Mouse (Mus musculus) midbrain, embryonic 15.5 days (tissue): ENCODE results near the gene Tsen34. TPM values are rescaled to one million over a fixed set of nuclear protein-coding genes. Genes with fewer than 3 reads are reported as not detected.
"Not testable (repeated sequence)": the region's sequence is repeated elsewhere in the genome, so short reads cannot be mapped to it uniquely, and the experiment has no call there.

Experiments
- ATAC-seq: fragments of 200-750 bp; cut with Nextera tagmentation; replicated peaks from 2 replicates; pipeline ENCODE4 v1.8.0; 2017; ENCODE audit warnings: moderate TSS enrichment
- H3K27ac ChIP-seq: fragments of 300-500 bp; sonication (generic); 2 replicates; pipeline ENCODE4 v1.5.1; 2015; ENCODE audit warnings: mild to moderate bottlenecking, inconsistent platforms
- H3K27me3 ChIP-seq: fragments of 300-500 bp; sonication (generic); replicated peaks from 2 replicates; pipeline ENCODE4 v1.6.1; 2015; ENCODE audit warnings: inconsistent platforms
- H3K36me3 ChIP-seq: fragments of 300-500 bp; sonication (generic); replicated peaks from 2 replicates; pipeline ENCODE4 v1.6.1; 2015; ENCODE audit warnings: inconsistent platforms
- H3K4me1 ChIP-seq: fragments of 300-500 bp; sonication (generic); 2 replicates; pipeline ENCODE4 v1.6.1; 2015; ENCODE audit warnings: inconsistent platforms
- H3K4me2 ChIP-seq: fragments of 300-500 bp; sonication (generic); 2 replicates; pipeline ENCODE4 v1.6.1; 2015; ENCODE audit warnings: inconsistent platforms, mild to moderate bottlenecking, moderate library complexity
- H3K4me3 ChIP-seq: fragments of 300-500 bp; sonication (generic); 2 replicates; pipeline ENCODE4 v1.5.1; 2015; ENCODE audit warnings: mild to moderate bottlenecking, inconsistent platforms
- H3K9ac ChIP-seq: fragments of 300-500 bp; sonication (generic); 2 replicates; pipeline ENCODE4 v1.6.1; 2015; ENCODE audit warnings: mild to moderate bottlenecking, inconsistent platforms
- H3K9me3 ChIP-seq: fragments of 300-500 bp; sonication (generic); 2 replicates; pipeline ENCODE4 v1.6.1; 2016; ENCODE audit warnings: inconsistent platforms
- WGBS: fragments of 180-500 bp; shearing (Covaris S2); methylation state at CpG from one replicate; pipeline ENCODE4 v1.1.7; 2015; ENCODE audit warnings: mixed read lengths; 5-methylcytosine and 5-hydroxymethylcytosine counted together
- microRNA-seq: library from miRNA; unstranded; fragments of <30 nt; microRNA quantifications from one replicate; pipeline ENCODE4, GENCODE M21; 2016
- polyA plus RNA-seq: library from polyadenylated mRNA; unstranded; fragments of >200 nt; fragmentation: Nextera tagmentation; extraction: Ambion mirVana; gene quantifications from 2 replicates; pipeline ENCODE4 v1.2.1, GENCODE M21; 2015

The Tsen34 gene
- polyA plus RNA-seq, 1 experiment from 2014 or later: 301 TPM

DNA sequence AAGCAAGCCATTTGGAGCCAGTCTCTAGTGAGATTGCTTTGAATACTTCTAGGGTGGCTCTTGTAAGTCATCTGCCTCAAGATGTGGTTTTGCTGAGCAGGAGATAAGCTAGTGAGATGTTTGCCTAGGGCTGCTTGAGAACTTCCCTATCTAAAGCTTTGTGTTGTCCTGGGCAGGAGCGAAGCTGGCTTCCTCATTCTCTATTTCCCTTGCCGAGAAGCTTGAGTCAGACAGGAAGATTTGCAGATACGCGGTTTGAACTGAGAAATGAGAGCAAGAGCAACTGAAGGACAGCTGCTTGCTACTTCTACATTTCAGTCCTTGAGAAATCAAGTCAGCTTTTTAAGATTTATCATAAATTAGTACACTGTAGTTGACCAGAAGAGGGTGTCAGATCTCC is 14.4 kb downstream of the Tsen34 start:
- ATAC-seq: no peak
- Histone ChIP-seq H3K27ac (no peak overlapping the region), H3K36me3 (peaks cover 4% of the 10 kb centered on the region; the same call in 1 of the 2 replicates), H3K9me3 (no peaks in the 10 kb centered on the region), H3K27me3 (no peaks in the 10 kb centered on the region), H3K4me3 (no peak overlapping the region), H3K4me1 (peaks cover 27% of the 10 kb centered on the region), H3K9ac (no peak overlapping the region), H3K4me2 (no peak overlapping the region)
- WGBS: 65% methylated on average over 4 of the region's 4 CpGs

DNA sequence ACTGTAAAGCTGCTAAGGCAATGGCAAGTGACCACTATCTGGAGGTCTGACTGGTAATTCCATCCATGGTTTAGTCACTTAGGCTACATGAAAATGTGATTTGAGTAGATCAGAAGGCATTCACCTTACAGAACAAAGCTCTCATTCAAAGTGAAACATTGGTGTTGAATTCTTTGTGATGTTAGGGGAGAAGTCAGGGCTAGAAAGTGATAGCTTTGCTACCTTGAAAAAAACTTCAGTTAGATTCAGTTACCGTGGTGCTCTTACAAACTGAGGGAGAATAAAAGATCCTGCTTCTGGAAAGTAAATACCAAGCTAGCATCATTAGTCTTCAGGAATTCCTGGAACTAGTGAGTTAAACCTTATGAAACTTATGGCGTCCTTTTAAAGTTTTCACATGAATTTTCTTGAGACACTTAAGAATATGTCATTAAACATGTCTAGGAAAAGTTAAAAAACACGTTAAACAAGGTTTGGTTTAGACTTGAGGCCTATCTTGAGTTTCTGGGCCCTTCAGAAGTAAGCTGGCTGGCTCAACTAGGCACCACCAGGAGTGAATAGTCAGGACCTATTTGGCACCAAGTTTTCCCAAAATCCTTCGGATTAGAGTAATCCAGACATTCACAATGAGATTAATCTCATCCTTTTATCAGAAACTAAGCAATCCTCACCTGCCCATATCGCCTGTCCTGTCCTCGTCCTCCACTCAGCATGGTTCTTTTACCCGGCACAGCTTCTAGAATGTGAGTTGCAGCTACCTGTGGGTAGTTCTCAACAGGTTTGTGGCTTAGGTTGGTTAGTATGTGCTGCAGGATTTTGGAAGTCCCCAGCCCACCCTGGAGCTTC is 15.1 kb downstream of the Tsen34 start:
- no peak for ATAC-seq

GRCm38 (mm10) chr7:3708447-3708980 is 15.9 kb downstream of the Tsen34 start:
- 39% methylated on average over 5 of the region's 5 CpGs for WGBS
- not testable (repeated sequence) for H3K4me2 ChIP-seq, H3K9ac ChIP-seq, H3K4me3 ChIP-seq, ATAC-seq, H3K9me3 ChIP-seq, H3K27ac ChIP-seq, H3K36me3 ChIP-seq, H3K27me3 ChIP-seq
- H3K4me1 ChIP-seq: peaks cover 23% of the 10 kb centered on the region

More for the DNA sequence above, 15.1 kb downstream of the Tsen34 start:
- Histone ChIP-seq H3K4me2 (no peak overlapping the region), H3K9me3 (no peaks in the 10 kb centered on the region), H3K4me3 (no peak overlapping the region), H3K27me3 (no peaks in the 10 kb centered on the region), H3K27ac (no peak overlapping the region), H3K4me1 (peaks cover 27% of the 10 kb centered on the region), H3K36me3 (peaks cover 4% of the 10 kb centered on the region; the same call in 1 of the 2 replicates), H3K9ac (no peak overlapping the region)
- WGBS: 29% methylated on average over 7 of the region's 7 CpGs

GRCm38 (mm10) chr7:3709000-3709399 is 16.3 kb downstream of the Tsen34 start:
- H3K4me1 ChIP-seq: peaks cover 21% of the 10 kb centered on the region
- no peak overlapping the region for H3K9ac ChIP-seq
- H3K36me3 ChIP-seq: peaks cover 4% of the 10 kb centered on the region; the same call in 1 of the 2 replicates
- no peak for ATAC-seq
- 84% methylated on average over 1 of the region's 1 CpGs for WGBS
- H3K4me3 ChIP-seq: no peak overlapping the region
- H3K4me2 ChIP-seq: no peak overlapping the region
- H3K9me3 ChIP-seq: no peaks in the 10 kb centered on the region
- H3K27ac ChIP-seq: no peak overlapping the region
- no peaks in the 10 kb centered on the region for H3K27me3 ChIP-seq

- Histone ChIP-seq H3K4me3 (no peak overlapping the region), H3K36me3 (peaks cover 4% of the 10 kb centered on the region; the same call in 1 of the 2 replicates), H3K4me1 (no peaks in the 10 kb centered on the region), H3K27me3 (no peaks in the 10 kb centered on the region), H3K27ac (no peak overlapping the region), H3K9me3 (no peaks in the 10 kb centered on the region), H3K4me2 (no peak overlapping the region), H3K9ac (no peak overlapping the region)
- ATAC-seq: no peak
- 33% methylated on average over 5 of the region's 5 CpGs for WGBS
Measured at GRCm38 (mm10) chr7:3712264-3712942, 19.7 kb downstream of the Tsen34 start.

DNA sequence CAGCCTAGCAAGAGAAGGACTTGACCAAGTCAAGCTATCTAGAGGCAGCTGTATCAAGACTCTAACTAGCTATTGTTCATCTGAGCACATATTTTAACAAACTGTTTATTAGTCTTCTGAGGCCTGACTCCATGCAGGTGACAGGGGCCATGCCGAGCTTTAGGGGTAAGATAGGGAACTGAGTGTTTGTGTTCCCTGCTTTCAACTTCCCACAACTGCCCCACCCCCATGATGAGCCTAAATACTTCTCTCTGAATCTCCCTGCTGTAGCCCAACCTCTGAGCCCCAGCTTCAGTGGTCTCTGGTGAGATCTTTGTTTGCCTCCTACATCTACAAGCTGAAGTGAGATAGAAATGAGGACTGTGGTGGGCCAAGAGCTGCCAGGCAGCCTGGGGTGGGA is 22.6 kb downstream of the Tsen34 start:
- Histone ChIP-seq H3K9me3 (no peaks in the 10 kb centered on the region), H3K4me2 (no peak overlapping the region), H3K27ac (no peak overlapping the region), H3K9ac (no peak overlapping the region), H3K4me3 (no peak overlapping the region), H3K27me3 (no peaks in the 10 kb centered on the region), H3K36me3 (no peaks in the 10 kb centered on the region), H3K4me1 (no peaks in the 10 kb centered on the region)
- no peak for ATAC-seq
- WGBS: 72% methylated on average over 1 of the region's 1 CpGs

- not testable (repeated sequence) for H3K4me3 ChIP-seq, H3K27ac ChIP-seq, H3K4me1 ChIP-seq, H3K36me3 ChIP-seq, H3K9me3 ChIP-seq, ATAC-seq, H3K27me3 ChIP-seq, H3K4me2 ChIP-seq, H3K9ac ChIP-seq
- 73% methylated on average over 1 of the region's 3 CpGs for WGBS
Measured at GRCm38 (mm10) chr7:3720268-3720667, 27.6 kb downstream of the Tsen34 start, which contains the start of gene Pirb. TSS of gene Pirb (minus strand) at chr7:3720391.

GRCm38 (mm10) chr7:3725459-3725858 is 32.8 kb downstream of the Tsen34 start:
- not testable (repeated sequence) for H3K27ac ChIP-seq, H3K27me3 ChIP-seq, H3K9me3 ChIP-seq, H3K4me3 ChIP-seq, ATAC-seq, H3K4me1 ChIP-seq, H3K4me2 ChIP-seq, H3K9ac ChIP-seq, H3K36me3 ChIP-seq

GRCm38 (mm10) chr7:3732675-3733074 is 40.0 kb downstream of the Tsen34 start:
- H3K27ac ChIP-seq, H3K27me3 ChIP-seq, ATAC-seq, H3K9me3 ChIP-seq, H3K36me3 ChIP-seq, H3K4me3 ChIP-seq, H3K4me2 ChIP-seq, H3K9ac ChIP-seq, H3K4me1 ChIP-seq: not testable (repeated sequence)
- WGBS: no CpG with 5 or more reads among the region's 1 CpGs

Small RNAs within 50 kb of the gene (microRNA-seq; reads per million reads assigned to microRNA genes)
- 1.5 reads per million for gene Mir3572

Other genes with a start within 250 kb of the Tsen34 start
- not detected in 2 replicates for gene Tarm1, start 190.2 kb upstream of the Tsen34 start, polyA plus RNA-seq
- gene Oscar, start 76.7 kb upstream of the Tsen34 start, polyA plus RNA-seq: 0.33 and 0.59 TPM in 2 replicates
- gene Ndufa3, start 75.5 kb upstream of the Tsen34 start, polyA plus RNA-seq: 458 and 526 TPM in 2 replicates
- 38.2 and 40.7 TPM in 2 replicates for gene Tfpt, start 62.9 kb upstream of the Tsen34 start, polyA plus RNA-seq
- 93.2 and 96.7 TPM in 2 replicates for gene Prpf31, start 62.9 kb upstream of the Tsen34 start, polyA plus RNA-seq
- 47.6 and 48.4 TPM in 2 replicates for gene Cnot3, start 47.6 kb upstream of the Tsen34 start, polyA plus RNA-seq
- gene Leng1, start 27.0 kb upstream of the Tsen34 start, polyA plus RNA-seq: 13.7 and 15.6 TPM in 2 replicates
- 6.2 and 6.7 TPM in 2 replicates for gene Tmc4, start 15.3 kb upstream of the Tsen34 start, polyA plus RNA-seq
- gene Mboat7, start 660 bp downstream of the Tsen34 start, polyA plus RNA-seq: 103 and 110 TPM in 2 replicates
- 701 and 709 TPM in 2 replicates for gene Rps9, start 11.1 kb downstream of the Tsen34 start, polyA plus RNA-seq
- 0.33 and 0.43 TPM in 2 replicates for gene Pirb, start 27.5 kb downstream of the Tsen34 start, polyA plus RNA-seq
- gene Gm15448, start 132.8 kb downstream of the Tsen34 start, polyA plus RNA-seq: not detected in 2 replicates
- gene Pira2, start 152.2 kb downstream of the Tsen34 start, polyA plus RNA-seq: 0.12 TPM in 1 of 2 replicates, not detected in the other
- gene Gm14548, start 205.3 kb downstream of the Tsen34 start, polyA plus RNA-seq: not detected in 2 replicates
- not detected in 2 replicates for gene Lilra6, start 222.6 kb downstream of the Tsen34 start, polyA plus RNA-seq